Mouse (Mus musculus) megakaryocyte progenitor cell, adult 5-6 weeks (primary cell): Measurements from ENCODE around the gene Tomm22. TPM values are rescaled to one million over a fixed set of nuclear protein-coding genes. Genes with fewer than 3 reads are reported as not detected.
"Not testable (repeated sequence)": the region's sequence is repeated elsewhere in the genome, so short reads cannot be mapped to it uniquely, and the experiment has no call there.

Source experiments
- ATAC-seq: replicated peaks from 2 replicates; pipeline ENCODE4 v1.8.0; 2016; ENCODE audit warnings: mild to moderate bottlenecking, moderate TSS enrichment, inconsistent platforms; ENCODE audit not compliant: poor library complexity
- total RNA-seq, 2 experiments: library from RNA; stranded (forward) in 1 of 2; stranded (reverse) in 1 of 2; fragments of 157-497, 149-512 nt in 1 of 2; fragments of 200-1000 nt in 1 of 2; gene quantifications; 2 replicates each; pipeline versions ENCODE4 v1.2.3 to v1.2.4; 2015 to 2017

The Tomm22 gene
- 197 and 207 TPM in 2 replicates for total RNA-seq (2015)
- 85.1 and 112 TPM in 2 replicates for total RNA-seq (2017)

GRCm38 (mm10) chr15:79670249-79670971 lies at the start of gene Tomm22:
Gene Tomm22 (plus strand): TSS chr15:79670861.
- peak; percentile 97 for ATAC-seq

- ATAC-seq = no peak
Measured at GRCm38 (mm10) chr15:79630471-79630870, 40.2 kb upstream of the Tomm22 start.

GRCm38 (mm10) chr15:79641135-79641817 lies 29.4 kb upstream of the Tomm22 start:
- no peak for ATAC-seq

GRCm38 (mm10) chr15:79645483-79645882 lies 25.2 kb upstream of the Tomm22 start:
- peak; percentile 48 for ATAC-seq

GRCm38 (mm10) chr15:79648130-79648529 lies 22.5 kb upstream of the Tomm22 start:
- ATAC-seq = no peak

- peak; percentile 90 for ATAC-seq
Measured at GRCm38 (mm10) chr15:79650569-79650968, 20.1 kb upstream of the Tomm22 start.

- ATAC-seq = no peak; the same call in 1 of the 2 replicates
Measured at GRCm38 (mm10) chr15:79651481-79651880, 19.2 kb upstream of the Tomm22 start.

- no peak for ATAC-seq
Measured at GRCm38 (mm10) chr15:79656451-79656850, 14.2 kb upstream of the Tomm22 start.

GRCm38 (mm10) chr15:79657837-79658530 lies 12.7 kb upstream of the Tomm22 start:
- peak; percentile 72 for ATAC-seq

- peak; percentile 80 for ATAC-seq
Measured at GRCm38 (mm10) chr15:79658531-79659375, 11.9 kb upstream of the Tomm22 start, which contains the start of the genes Fam227a and Cby1. Gene Fam227a (minus strand): TSS chr15:79658956. Gene Cby1 (plus strand): TSS chr15:79659199.

- ATAC-seq = peak; percentile 42; the same call in 1 of the 2 replicates
Measured at GRCm38 (mm10) chr15:79661852-79662251, 8.8 kb upstream of the Tomm22 start.

GRCm38 (mm10) chr15:79664666-79665065 lies 6.0 kb upstream of the Tomm22 start:
- ATAC-seq = no peak

GRCm38 (mm10) chr15:79669195-79669594 lies 1.5 kb upstream of the Tomm22 start:
- no peak for ATAC-seq

GRCm38 (mm10) chr15:79670972-79671299 lies 275 bp downstream of the Tomm22 start:
- no peak; the same call in 1 of the 2 replicates for ATAC-seq

- ATAC-seq = not testable (repeated sequence)
Measured at GRCm38 (mm10) chr15:79671828-79672348, 1.2 kb downstream of the Tomm22 start.

- no peak for ATAC-seq
Measured at GRCm38 (mm10) chr15:79677936-79678335, 7.3 kb downstream of the Tomm22 start.

- ATAC-seq = no peak
Measured at GRCm38 (mm10) chr15:79681973-79682372, 11.3 kb downstream of the Tomm22 start.

- ATAC-seq = no peak
Measured at GRCm38 (mm10) chr15:79683146-79683545, 12.5 kb downstream of the Tomm22 start.

GRCm38 (mm10) chr15:79683707-79684465 lies 13.2 kb downstream of the Tomm22 start:
- ATAC-seq = no peak

GRCm38 (mm10) chr15:79684616-79685015 lies 14.0 kb downstream of the Tomm22 start:
- no peak for ATAC-seq
